In genomic region chr13:26004768-26005560, GRCm38 (mm10) we compare ENCODE assay signal across 28 mouse cellular contexts.
DNase-seq lines count a peak whose midpoint lies in the region; ATAC-seq and TF ChIP-seq lines count a peak whose summit lies in the region.
"Had no signal": no experiment of that assay in that cellular context is flagged by ENCODE, and none has a peak within 500 bp of the region (broad histone marks: within the 10 kb centered on the region; RNA-seq: fewer than 3 reads in every experiment).

No protein-coding gene starts in this region.

- H3K9me3 ChIP-seq in embryonic facial prominence, embryonic 14.5 days (ENCODE audit: control insufficient read depth, low read length) = no peaks in the 10 kb centered on the region
- no peaks in the 10 kb centered on the region for H3K9me3 ChIP-seq in embryonic facial prominence, embryonic 10.5 days
- no peaks in the 10 kb centered on the region for H3K9me3 ChIP-seq in heart, embryonic 13.5 days
- H3K9me3 ChIP-seq in ES-E14 (ENCODE audit: control insufficient read depth, insufficient read depth, low read depth, low read length) = no peaks in the 10 kb centered on the region
- H3K9me3 ChIP-seq in intestine, embryonic 16.5 days (ENCODE audit: control insufficient read depth, low read length) = no peaks in the 10 kb centered on the region
- H3K9me3 ChIP-seq: embryonic facial prominence, embryonic 12.5 days; embryonic facial prominence, embryonic 15.5 days; forebrain, embryonic 10.5 days; forebrain, embryonic 12.5 days had no signal

- WGBS in embryonic facial prominence, embryonic 14.5 days = 75% methylated on average over 7 of the region's 7 CpGs
- WGBS in embryonic facial prominence, embryonic 10.5 days = 87% methylated on average over 7 of the region's 7 CpGs
- 78% methylated on average over 7 of the region's 7 CpGs for WGBS in heart, embryonic 13.5 days
- 78% methylated on average over 7 of the region's 7 CpGs for WGBS in intestine, embryonic 16.5 days

- H3K4me1 ChIP-seq in embryonic facial prominence, embryonic 14.5 days (ENCODE audit: control insufficient read depth, insufficient read depth, low read length) = no peaks in the 10 kb centered on the region
- no peaks in the 10 kb centered on the region for H3K4me1 ChIP-seq in embryonic facial prominence, embryonic 10.5 days
- H3K4me1 ChIP-seq in heart, embryonic 13.5 days = peaks cover 6% of the 10 kb centered on the region; the same call in 1 of the 2 replicates
- H3K4me1 ChIP-seq in ES-E14 (ENCODE audit: control insufficient read depth in 2 of 2, insufficient read depth in 2 of 2, low read length in 2 of 2, poor library complexity in 1 of 2) = peaks cover 0 to 4% of the 10 kb centered on the region in 2 experiments; a peak in 1 of 4 replicates
- no peaks in the 10 kb centered on the region for H3K4me1 ChIP-seq in intestine, embryonic 16.5 days (ENCODE audit: control insufficient read depth, insufficient read depth, low read length)
- H3K4me1 ChIP-seq: embryonic facial prominence, embryonic 12.5 days; embryonic facial prominence, embryonic 15.5 days; forebrain, embryonic 10.5 days; forebrain, embryonic 12.5 days had no signal

- no peak overlapping the region for H3K4me3 ChIP-seq in embryonic facial prominence, embryonic 14.5 days (ENCODE audit: low read depth, low read length)
- H3K4me3 ChIP-seq in embryonic facial prominence, embryonic 10.5 days = no peak overlapping the region
- H3K4me3 ChIP-seq in heart, embryonic 13.5 days = no peak overlapping the region
- no peak overlapping the region for H3K4me3 ChIP-seq in ES-E14 (ENCODE audit: insufficient read depth in 1 of 2, low read depth in 1 of 2, low read length in 2 of 2, poor library complexity in 1 of 2, severe bottlenecking in 1 of 2)
- no peak overlapping the region for H3K4me3 ChIP-seq in intestine, embryonic 16.5 days (ENCODE audit: low read length)
- H3K4me3 ChIP-seq: embryonic facial prominence, embryonic 12.5 days; embryonic facial prominence, embryonic 15.5 days; erythroblast, embryonic 14.5 days; forebrain, embryonic 10.5 days; forebrain, embryonic 12.5 days had no signal

- no peaks in the 10 kb centered on the region for H3K27me3 ChIP-seq in embryonic facial prominence, embryonic 14.5 days (replicated peaks; ENCODE audit: control insufficient read depth, insufficient read depth, low read length)
- no peaks in the 10 kb centered on the region for H3K27me3 ChIP-seq in embryonic facial prominence, embryonic 10.5 days (replicated peaks; ENCODE audit: low read depth, poor library complexity, severe bottlenecking)
- no peaks in the 10 kb centered on the region for H3K27me3 ChIP-seq in heart, embryonic 13.5 days (replicated peaks)
- no peaks in the 10 kb centered on the region for H3K27me3 ChIP-seq in intestine, embryonic 16.5 days (replicated peaks; ENCODE audit: control insufficient read depth, insufficient read depth, low read length)
- H3K27me3 ChIP-seq: CH12.LX; embryonic facial prominence, embryonic 12.5 days; embryonic facial prominence, embryonic 15.5 days; forebrain, embryonic 12.5 days had no signal

- no peak overlapping the region for H3K9ac ChIP-seq in embryonic facial prominence, embryonic 14.5 days (ENCODE audit: low read depth, low read length)
- no peak overlapping the region for H3K9ac ChIP-seq in heart, embryonic 13.5 days
- H3K9ac ChIP-seq in ES-E14 (ENCODE audit: insufficient read depth, low read depth, low read length, poor library complexity, severe bottlenecking) = no peak overlapping the region
- no peak overlapping the region for H3K9ac ChIP-seq in intestine, embryonic 16.5 days (ENCODE audit: low read depth, low read length)
- H3K9ac ChIP-seq: embryonic facial prominence, embryonic 12.5 days; embryonic facial prominence, embryonic 15.5 days; forebrain, embryonic 12.5 days had no signal

- no peak for ATAC-seq in embryonic facial prominence, embryonic 14.5 days (ENCODE audit: low read depth)
- ATAC-seq in heart, embryonic 13.5 days (ENCODE audit: extremely low read depth, insufficient number of reproducible peaks, low FRiP score, low TSS enrichment) = no peak
- no peak for ATAC-seq in intestine, embryonic 16.5 days
- ATAC-seq: CD4-positive, CD25-positive, alpha-beta regulatory T cell, adult 4 months; forebrain, embryonic 14.5 days; forebrain, embryonic 16.5 days had no signal

- DNase-seq in embryonic facial prominence, embryonic 14.5 days (ENCODE audit: low spot score) = peak; percentile 3
- DNase-seq in embryonic facial prominence, embryonic 10.5 days (ENCODE audit: low spot score) = no peak
- DNase-seq in heart, adult 9 months (ENCODE audit: low spot score in 2 of 2) = no peak
- peak; percentile 42 for DNase-seq in ES-E14 (ENCODE audit: low read depth, low spot score)
- peak; percentile 82 for DNase-seq in ZHBTc4 (ENCODE audit: low read depth, low spot score)
- DNase-seq in left cerebral cortex, postnatal 10 days (ENCODE audit: extremely low spot score in 1 of 2, low spot score in 2 of 2) = no peak
- DNase-seq: adrenal gland, adult 2 months; adrenal gland, postnatal 10 days; adrenal gland, postnatal 25 days; B cell, adult 2 months; cerebellum, adult 11 months; cerebellum, adult 18-20 months; cerebellum, adult 8-10 months; cerebellum, adult 9-11 months; cerebellum, postnatal 14 days; cerebellum, postnatal 36 days; embryo, embryonic 11 days had no signal

- intact Hi-C loops in left cerebral cortex, postnatal 10 days (cut with DNase I) = no loop called here

- H3K36me3 ChIP-seq in embryonic facial prominence, embryonic 14.5 days (ENCODE audit: control insufficient read depth, insufficient read depth, low read length) = no peaks in the 10 kb centered on the region
- H3K36me3 ChIP-seq in embryonic facial prominence, embryonic 10.5 days (replicated peaks) = no peaks in the 10 kb centered on the region
- H3K36me3 ChIP-seq in heart, embryonic 13.5 days = no peaks in the 10 kb centered on the region
- no peaks in the 10 kb centered on the region for H3K36me3 ChIP-seq in ES-E14 (ENCODE audit: control insufficient read depth, insufficient read depth, low read length, poor library complexity, severe bottlenecking)
- no peaks in the 10 kb centered on the region for H3K36me3 ChIP-seq in intestine, embryonic 16.5 days (ENCODE audit: control insufficient read depth, insufficient read depth, low read length)
- H3K36me3 ChIP-seq: embryonic facial prominence, embryonic 12.5 days; embryonic facial prominence, embryonic 15.5 days; forebrain, embryonic 10.5 days; forebrain, embryonic 12.5 days had no signal

- H3K27ac ChIP-seq in embryonic facial prominence, embryonic 14.5 days (replicated peaks; ENCODE audit: low read depth, low read length) = no peak overlapping the region
- H3K27ac ChIP-seq in embryonic facial prominence, embryonic 10.5 days (replicated peaks) = no peak overlapping the region
- H3K27ac ChIP-seq in heart, embryonic 13.5 days (replicated peaks) = peak overlapping the region; percentile 53
- peak overlapping the region; percentile 18; the same call in 1 of the 2 replicates for H3K27ac ChIP-seq in ES-E14 (ENCODE audit: insufficient read depth, low read depth, low read length, poor library complexity, severe bottlenecking)
- H3K27ac ChIP-seq in intestine, embryonic 16.5 days (ENCODE audit: low read length) = no peak overlapping the region
- H3K27ac ChIP-seq: embryonic facial prominence, embryonic 12.5 days; embryonic facial prominence, embryonic 15.5 days; forebrain, embryonic 10.5 days; forebrain, embryonic 12.5 days had no signal

- in situ Hi-C loops in ES-E14 (cut with MboI; ENCODE audit: low sequenced_read_pairs in 2 of 2, unreplicated experiment in 2 of 2) = no loop called here

- H3K4me2 ChIP-seq in embryonic facial prominence, embryonic 14.5 days (ENCODE audit: low read depth, low read length) = no peak overlapping the region
- no peak overlapping the region for H3K4me2 ChIP-seq in heart, embryonic 13.5 days
- no peak overlapping the region for H3K4me2 ChIP-seq in intestine, embryonic 16.5 days (ENCODE audit: low read depth, low read length)
- H3K4me2 ChIP-seq: embryonic facial prominence, embryonic 12.5 days; embryonic facial prominence, embryonic 15.5 days; forebrain, embryonic 12.5 days had no signal

TF ChIP-seq in ES-E14, 5 proteins besides CTCF, POLR2A, EP300 and RAD21:
- TF ChIP-seq HCFC1 (IDR thresholded peaks at IDR 0.05; ENCODE audit: borderline replicate concordance, insufficient read depth, low read length) (no peak), ZC3H11A (IDR thresholded peaks at IDR 0.05; ENCODE audit: borderline replicate concordance, low read depth, low read length) (no peak), MAFK (IDR thresholded peaks at IDR 0.05; ENCODE audit: insufficient read depth, low read depth, low read length) (no peak), CHD2 (IDR thresholded peaks at IDR 0.05; ENCODE audit: low read depth, low read length) (no peak), ZNF384 (IDR thresholded peaks at IDR 0.05; ENCODE audit: low read depth, low read length) (no peak)
TF ChIP-seq in ES-E14: peak in this region for 0.

Comparison
In these comparisons a context has a peak if more than half of its experiments do, and no peak if none do; other contexts are left out.
1. DNase-seq: peak in embryonic facial prominence, embryonic 14.5 days (single experiment), ES-E14 (single experiment) and ZHBTc4 (single experiment); none in embryonic facial prominence, embryonic 10.5 days (single experiment), heart, adult 9 months (0 of 2) and left cerebral cortex, postnatal 10 days (0 of 2).
2. H3K27ac ChIP-seq: peak in heart, embryonic 13.5 days (single experiment) and ES-E14 (single experiment); none in embryonic facial prominence, embryonic 14.5 days (single experiment), embryonic facial prominence, embryonic 10.5 days (single experiment) and intestine, embryonic 16.5 days (single experiment).